Mouse (Mus musculus) heart, postnatal 25 days (tissue): ENCODE measurements around the gene Eps15l1. TPM values are rescaled to one million over a fixed set of nuclear protein-coding genes. Genes with fewer than 3 reads are reported as not detected.

ENCODE experiments used
- DNase-seq: peaks from one replicate; pipeline ENCODE4 v3.0.0; 2022; ENCODE audit warnings: low spot score
- intact Hi-C: fragments of 180-260 bp; cut with DNase I; formaldehyde crosslinking; loops from one replicate; pipeline ENCODE4 v1.15.1; 2025
- microRNA-seq: library from miRNA; unstranded; fragments of <30 nt; microRNA quantifications from one replicate; pipeline ENCODE4 v1.2.0, GENCODE M21; 2022
- total RNA-seq, 2 experiments: library from RNA; stranded (reverse); gene quantifications; 2 replicates each; pipeline ENCODE4 v1.2.3; 2021

Gene Eps15l1
- total RNA-seq, 2 experiments from 2014 or later = 38.9 to 41.8 TPM

- intact Hi-C loops = loop anchor here (2.0 kb wide), 1 partner anchor 35 kb away; no protein-coding TSS in a partner anchor
- DNase-seq = peak; percentile 82
These were observed 117.6 kb downstream of the Eps15l1 start for GRCm38 (mm10) chr8:72303633-72304032.

GRCm38 (mm10) chr8:72302986-72303612, 118.2 kb downstream of the Eps15l1 start:
- peak; percentile 31 for DNase-seq
- intact Hi-C loops = loop anchor here (2.0 kb wide), 1 partner anchor 34 kb away; no protein-coding TSS in a partner anchor

- intact Hi-C loops = no loop called here
- DNase-seq = no peak
These were observed 119.8 kb downstream of the Eps15l1 start for GRCm38 (mm10) chr8:72301497-72301896.

- intact Hi-C loops = no loop called here
- no peak for DNase-seq
These were observed 120.4 kb downstream of the Eps15l1 start for GRCm38 (mm10) chr8:72300654-72301400.

GRCm38 (mm10) chr8:72298928-72299327, 122.3 kb downstream of the Eps15l1 start:
- intact Hi-C loops = no loop called here

GRCm38 (mm10) chr8:72296561-72296960, 124.7 kb downstream of the Eps15l1 start:
- DNase-seq = no peak
- intact Hi-C loops = loop anchor here (2.0 kb wide), 1 partner anchor 24 kb away; no protein-coding TSS in a partner anchor

More at GRCm38 (mm10) chr8:72298928-72299327, 122.3 kb downstream of the Eps15l1 start:
- DNase-seq = no peak

- DNase-seq = peak; percentile 95
- intact Hi-C loops = loop anchor here (1.0 to 2.0 kb wide), 2 partner anchors 25 to 27 kb away; no protein-coding TSS in a partner anchor
These were observed 125.6 kb downstream of the Eps15l1 start for GRCm38 (mm10) chr8:72295679-72296078.

- intact Hi-C loops = loop anchor here (1.0 kb wide), 1 partner anchor 27 kb away; no protein-coding TSS in a partner anchor
- no peak for DNase-seq
These were observed 126.1 kb downstream of the Eps15l1 start for GRCm38 (mm10) chr8:72295125-72295524.

GRCm38 (mm10) chr8:72293309-72293708, 128.0 kb downstream of the Eps15l1 start:
- intact Hi-C loops = loop anchor here (2.0 kb wide), 1 partner anchor 17 kb away; no protein-coding TSS in a partner anchor
- DNase-seq = no peak

GRCm38 (mm10) chr8:72291104-72291503, 130.2 kb downstream of the Eps15l1 start:
- no peak for DNase-seq
- intact Hi-C loops = no loop called here

Small RNA genes lying within 50 kb of the gene (microRNA-seq; reads per million reads assigned to microRNA genes)
- 4.7 reads per million, percentile 12 among the genes with 10 or more reads in this experiment for gene Mir7068

Other genes with a start within 250 kb of the Eps15l1 start
- not detected for gene Hsh2d, start 231.8 kb downstream of the Eps15l1 start, total RNA-seq
- under 1 TPM in 1 of 2 experiments, not detected in 1; 0.49 TPM for gene Cib3, start 208.6 kb downstream of the Eps15l1 start, total RNA-seq
- not detected for gene Gm11034, start 207.8 kb downstream of the Eps15l1 start, total RNA-seq
- 10 to 100 TPM; 20.4 to 20.7 TPM for gene Fam32a, start 201.7 kb downstream of the Eps15l1 start, total RNA-seq
- 10 to 100 TPM; 44.0 to 46.1 TPM for gene Ap1m1, start 181.4 kb downstream of the Eps15l1 start, total RNA-seq
- 10 to 100 TPM in 1 of 2 experiments, 1 to 10 TPM in 1; 7.6 to 10.1 TPM for gene Gm10282, start 116.2 kb downstream of the Eps15l1 start, total RNA-seq
- gene Klf2, start 102.4 kb downstream of the Eps15l1 start, total RNA-seq = 10 to 100 TPM; 48.2 to 62.5 TPM
- 10 to 100 TPM; 13.1 to 15.4 TPM for gene Calr3, start 22.4 kb upstream of the Eps15l1 start, total RNA-seq
- gene 1700030K09Rik, start 22.4 kb upstream of the Eps15l1 start, total RNA-seq = 1 to 10 TPM; 4.6 to 7.5 TPM
- 10 to 100 TPM; 33.5 to 35.2 TPM for gene Cherp, start 53.8 kb upstream of the Eps15l1 start, total RNA-seq
- 10 to 100 TPM; 70.1 to 70.3 TPM for gene Slc35e1, start 71.2 kb upstream of the Eps15l1 start, total RNA-seq
- gene Med26, start 126.8 kb upstream of the Eps15l1 start, total RNA-seq = 1 to 10 TPM; 7.7 to 9.1 TPM
- gene Smim7, start 149.6 kb upstream of the Eps15l1 start, total RNA-seq = 100 to 1,000 TPM; 125 to 134 TPM
- 100 to 1,000 TPM; 453 to 459 TPM for gene Tmem38a, start 150.6 kb upstream of the Eps15l1 start, total RNA-seq
- under 1 TPM; 0.36 to 0.57 TPM for gene Nwd1, start 225.3 kb upstream of the Eps15l1 start, total RNA-seq